Mouse (Mus musculus) heart, embryonic 15.5 days (tissue): ENCODE data around the gene Vim. TPM values are rescaled to one million over a fixed set of nuclear protein-coding genes. Genes with fewer than 3 reads are reported as not detected.
"Not testable (repeated sequence)": the region's sequence is repeated elsewhere in the genome, so short reads cannot be mapped to it uniquely, and the experiment has no call there.

Experiments used
- ATAC-seq: fragments of 200-750 bp; cut with Nextera tagmentation; replicated peaks from 2 replicates; pipeline ENCODE4 v1.8.0; 2017; ENCODE audit warnings: low read depth, moderate TSS enrichment; ENCODE audit not compliant: insufficient number of reproducible peaks, insufficient read depth, low FRiP score
- H3K27ac ChIP-seq: fragments of 300-500 bp; sonication (generic); 2 replicates; pipeline ENCODE4 v1.5.1; 2015; ENCODE audit warnings: mild to moderate bottlenecking, inconsistent platforms
- H3K27me3 ChIP-seq: fragments of 300-500 bp; sonication (generic); 2 replicates; pipeline ENCODE4 v1.6.1; 2015; ENCODE audit warnings: inconsistent platforms
- H3K36me3 ChIP-seq: fragments of 300-500 bp; sonication (generic); 2 replicates; pipeline ENCODE4 v1.6.1; 2015; ENCODE audit warnings: mild to moderate bottlenecking, inconsistent platforms
- H3K4me1 ChIP-seq: fragments of 300-500 bp; sonication (generic); replicated peaks from 2 replicates; pipeline ENCODE4 v1.6.1; 2015; ENCODE audit warnings: inconsistent platforms
- H3K4me2 ChIP-seq: fragments of 300-500 bp; sonication (generic); 2 replicates; pipeline ENCODE4 v1.6.1; 2015; ENCODE audit warnings: inconsistent platforms, mild to moderate bottlenecking, moderate library complexity
- H3K4me3 ChIP-seq: fragments of 300-500 bp; sonication (generic); 2 replicates; pipeline ENCODE4 v1.5.1; 2015; ENCODE audit warnings: mild to moderate bottlenecking, inconsistent platforms
- H3K9ac ChIP-seq: fragments of 300-500 bp; sonication (generic); 2 replicates; pipeline ENCODE4 v1.6.1; 2015; ENCODE audit warnings: mild to moderate bottlenecking, inconsistent platforms
- H3K9me3 ChIP-seq: fragments of 300-500 bp; sonication (generic); replicated peaks from 2 replicates; pipeline ENCODE4 v1.6.1; 2016; ENCODE audit warnings: inconsistent platforms
- WGBS: fragments of 180-500 bp; shearing (Covaris S2); methylation state at CpG from one replicate; pipeline ENCODE4 v1.1.7; 2015; ENCODE audit warnings: mixed read lengths; 5-methylcytosine and 5-hydroxymethylcytosine counted together
- polyA plus RNA-seq: library from polyadenylated mRNA; unstranded; fragments of >200 nt; fragmentation: Nextera tagmentation; extraction: Ambion mirVana; gene quantifications from 2 replicates; pipeline ENCODE4 v1.2.1, GENCODE M21; 2015

Gene Vim
- polyA plus RNA-seq, 1 experiment from 2014 or later = 926 TPM

DNA sequence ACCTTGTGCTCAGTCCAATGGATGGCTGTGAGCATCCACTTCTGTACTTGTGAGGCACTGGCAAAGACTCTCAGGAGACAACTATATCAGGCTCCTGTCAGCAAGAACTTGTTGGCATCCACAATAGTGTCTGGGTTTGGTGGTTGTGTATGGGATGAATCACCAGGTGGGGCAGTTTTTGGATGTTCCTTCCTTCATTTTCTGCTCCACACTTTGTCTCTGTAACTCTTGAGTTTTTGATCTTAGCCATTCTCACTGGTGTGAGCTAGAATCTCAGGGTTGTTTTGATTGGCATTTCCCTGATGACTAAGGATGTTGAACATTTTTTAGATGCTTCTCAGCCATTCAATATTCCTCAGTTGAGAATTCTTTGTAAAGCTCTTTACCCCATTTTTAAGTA is 10.0 kb downstream of the Vim start:
- H3K27ac ChIP-seq, H3K4me3 ChIP-seq, H3K27me3 ChIP-seq, H3K9me3 ChIP-seq, H3K4me1 ChIP-seq, H3K9ac ChIP-seq, ATAC-seq, H3K4me2 ChIP-seq: not testable (repeated sequence)
- H3K36me3 ChIP-seq = peaks cover 38% of the 10 kb centered on the region

GRCm38 (mm10) chr2:13593328-13593727 is 19.6 kb downstream of the Vim start:
- H3K9ac ChIP-seq = no peak overlapping the region
- H3K4me2 ChIP-seq = no peak overlapping the region
- no peaks in the 10 kb centered on the region for H3K4me1 ChIP-seq
- 69% methylated on average over 4 of the region's 4 CpGs for WGBS
- no peak overlapping the region for H3K4me3 ChIP-seq
- no peaks in the 10 kb centered on the region for H3K9me3 ChIP-seq
- no peak for ATAC-seq
- no peaks in the 10 kb centered on the region for H3K27me3 ChIP-seq
- H3K27ac ChIP-seq = no peak overlapping the region
- no peaks in the 10 kb centered on the region for H3K36me3 ChIP-seq

GRCm38 (mm10) chr2:13596965-13597656 is 23.4 kb downstream of the Vim start:
- no peak overlapping the region for H3K4me2 ChIP-seq
- no peak overlapping the region for H3K4me3 ChIP-seq
- no peaks in the 10 kb centered on the region for H3K4me1 ChIP-seq
- ATAC-seq = no peak
- no peaks in the 10 kb centered on the region for H3K27me3 ChIP-seq
- 89% methylated on average over 1 of the region's 1 CpGs for WGBS
- no peak overlapping the region for H3K9ac ChIP-seq
- no peak overlapping the region for H3K27ac ChIP-seq
- H3K9me3 ChIP-seq = no peaks in the 10 kb centered on the region
- no peaks in the 10 kb centered on the region for H3K36me3 ChIP-seq

- no peaks in the 10 kb centered on the region for H3K4me1 ChIP-seq
- H3K27me3 ChIP-seq = no peaks in the 10 kb centered on the region
- no peaks in the 10 kb centered on the region for H3K36me3 ChIP-seq
- H3K4me3 ChIP-seq = no peak overlapping the region
- no peaks in the 10 kb centered on the region for H3K9me3 ChIP-seq
- H3K9ac ChIP-seq = no peak overlapping the region
- H3K27ac ChIP-seq = no peak overlapping the region
- H3K4me2 ChIP-seq = no peak overlapping the region
- 43% methylated on average over 5 of the region's 5 CpGs for WGBS
- no peak for ATAC-seq
Measured at GRCm38 (mm10) chr2:13598166-13598565, 24.4 kb downstream of the Vim start.

GRCm38 (mm10) chr2:13603093-13603492 is 29.4 kb downstream of the Vim start:
- Histone ChIP-seq H3K9me3 (no peaks in the 10 kb centered on the region), H3K27me3 (no peaks in the 10 kb centered on the region), H3K4me2 (no peak overlapping the region), H3K4me1 (no peaks in the 10 kb centered on the region), H3K9ac (no peak overlapping the region), H3K36me3 (no peaks in the 10 kb centered on the region), H3K4me3 (no peak overlapping the region), H3K27ac (no peak overlapping the region)
- no peak for ATAC-seq

DNA sequence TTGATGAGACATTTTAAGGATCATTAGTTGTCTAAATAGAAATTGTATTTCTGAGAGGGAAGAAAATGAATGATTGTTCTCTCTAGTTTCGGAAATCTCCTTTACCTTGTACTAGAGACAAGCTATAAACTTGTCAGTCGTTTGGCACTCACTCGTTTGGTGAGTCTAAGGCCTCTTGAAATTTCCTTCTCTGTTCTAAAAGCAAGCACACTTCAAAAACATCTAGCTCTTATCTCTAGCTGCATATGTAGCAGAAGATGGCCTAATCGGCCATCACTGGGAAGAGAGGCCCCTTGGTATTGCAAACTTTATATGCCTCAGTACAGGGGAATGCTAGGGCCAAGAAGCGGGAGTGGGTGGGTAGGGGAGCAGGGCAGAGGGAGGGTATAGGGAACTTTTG is 29.9 kb downstream of the Vim start:
- H3K9me3 ChIP-seq, H3K36me3 ChIP-seq, H3K4me3 ChIP-seq, H3K9ac ChIP-seq, H3K4me1 ChIP-seq, H3K27ac ChIP-seq, ATAC-seq, H3K27me3 ChIP-seq, H3K4me2 ChIP-seq: not testable (repeated sequence)
- 48% methylated on average over 5 of the region's 5 CpGs for WGBS

GRCm38 (mm10) chr2:13630136-13630832 is 56.6 kb downstream of the Vim start:
- Histone ChIP-seq H3K4me2 (no peak overlapping the region), H3K27ac (no peak overlapping the region), H3K9me3 (no peaks in the 10 kb centered on the region), H3K9ac (no peak overlapping the region), H3K27me3 (no peaks in the 10 kb centered on the region), H3K4me1 (no peaks in the 10 kb centered on the region), H3K36me3 (no peaks in the 10 kb centered on the region), H3K4me3 (no peak overlapping the region)
- WGBS = 77% methylated on average over 7 of the region's 7 CpGs
- no peak for ATAC-seq

Other genes with a start within 250 kb of the Vim start
- gene Cubn, start 82.1 kb upstream of the Vim start, polyA plus RNA-seq = 0.26 and 0.30 TPM in 2 replicates
- gene Trdmt1, start 29.3 kb upstream of the Vim start, polyA plus RNA-seq = 7.6 and 8.1 TPM in 2 replicates
- gene St8sia6, start 220.1 kb downstream of the Vim start, polyA plus RNA-seq = 1.00 and 1.4 TPM in 2 replicates